Mouse (Mus musculus) midbrain, postnatal 0 days (tissue): ENCODE results near the gene Pkp3. TPM values are rescaled to one million over a fixed set of nuclear protein-coding genes. Genes with fewer than 3 reads are reported as not detected.
A peak's percentile ranks its signal among the peaks of the same experiment; 100 is the strongest.

ENCODE experiments used
- ATAC-seq: fragments of 200-750 bp; cut with Nextera tagmentation; 2 replicates; pipeline ENCODE4 v1.8.0; 2017; ENCODE audit warnings: moderate number of reproducible peaks, mild to moderate bottlenecking, moderate TSS enrichment, moderate library complexity; ENCODE audit not compliant: low FRiP score
- DNase-seq: peaks from one replicate; pipeline ENCODE4 v3.0.0-alpha.2; 2015; ENCODE audit warnings: low spot score
- H3K27ac ChIP-seq: fragments of 300-500 bp; sonication (generic); 2 replicates; pipeline ENCODE4 v1.5.1; 2014; ENCODE audit warnings: low read depth, mild to moderate bottlenecking, low read length, mixed read lengths
- H3K27me3 ChIP-seq: fragments of 300-500 bp; sonication (generic); 2 replicates; pipeline ENCODE4 v1.6.1; 2014; ENCODE audit warnings: low read length, control low read depth, mixed read lengths; ENCODE audit not compliant: insufficient read depth
- H3K36me3 ChIP-seq: fragments of 300-500 bp; sonication (generic); 2 replicates; pipeline ENCODE4 v1.6.1; 2014; ENCODE audit warnings: low read length, control low read depth, mixed read lengths; ENCODE audit not compliant: insufficient read depth
- H3K4me1 ChIP-seq: fragments of 300-500 bp; sonication (generic); 2 replicates; pipeline ENCODE4 v1.6.1; 2014; ENCODE audit warnings: mild to moderate bottlenecking, control low read depth, antibody characterized with exemption, low read length, mixed read lengths; ENCODE audit not compliant: insufficient read depth
- H3K4me2 ChIP-seq: fragments of 300-500 bp; sonication (generic); 2 replicates; pipeline ENCODE4 v1.6.1; 2014; ENCODE audit warnings: low read depth, mild to moderate bottlenecking, low read length, mixed read lengths; ENCODE audit not compliant: poor library complexity, severe bottlenecking
- H3K4me3 ChIP-seq: fragments of 300-500 bp; sonication (generic); 2 replicates; pipeline ENCODE4 v1.5.1; 2014; ENCODE audit warnings: low read depth, mild to moderate bottlenecking, low read length, moderate library complexity
- H3K9ac ChIP-seq: fragments of 300-500 bp; sonication (generic); replicated peaks from 2 replicates; pipeline ENCODE4 v1.6.1; 2014; ENCODE audit warnings: mild to moderate bottlenecking, low read length, moderate library complexity, mixed read lengths; ENCODE audit not compliant: poor library complexity, severe bottlenecking
- H3K9me3 ChIP-seq: fragments of 300-500 bp; sonication (generic); 2 replicates; pipeline ENCODE4 v1.6.1; 2016; ENCODE audit warnings: low read length, control low read depth
- CTCF ChIP-seq: IDR thresholded peaks from 2 replicates; pipeline ENCODE4 v1.5.1; 2016; ENCODE audit warnings: antibody characterized with exemption, mild to moderate bottlenecking
- WGBS: fragments of 180-500 bp; shearing (Covaris S2); extraction: QIAGEN DNeasy Blood & Tissue Kit; methylation state at CpG from one replicate; pipeline ENCODE4 v1.1.7; 2014; 5-methylcytosine and 5-hydroxymethylcytosine counted together
- polyA plus RNA-seq: library from polyadenylated mRNA; unstranded; fragments of >200 nt; fragmentation: Nextera tagmentation; extraction: Ambion mirVana; gene quantifications from 2 replicates; pipeline ENCODE4 v1.2.1, GENCODE M21; 2015
- total RNA-seq: library from RNA; depleted of rRNA; stranded (reverse); fragments of >200 nt; gene quantifications from 2 replicates; pipeline ENCODE4 v1.2.3, GENCODE M21; 2014

Gene Pkp3
- total and polyA plus RNA-seq, 2 experiments from 2014 or later: 0.49 TPM; not detected in 1

GRCm38 (mm10) chr7:141068351-141068750 lies 9.7 kb upstream of the Pkp3 start:
- Histone ChIP-seq H3K9ac (no peak overlapping the region), H3K4me2 (no peak overlapping the region), H3K4me1 (peaks cover 7% of the 10 kb centered on the region; the same call in 1 of the 2 replicates), H3K27me3 (no peaks in the 10 kb centered on the region), H3K9me3 (no peaks in the 10 kb centered on the region), H3K27ac (no peak overlapping the region), H3K4me3 (no peak overlapping the region), H3K36me3 (peaks cover 48% of the 10 kb centered on the region)
- no peak for TF ChIP-seq CTCF
- DNase-seq (no peak), ATAC-seq (no peak)
- 83% methylated on average over 19 of the region's 19 CpGs for WGBS

DNA sequence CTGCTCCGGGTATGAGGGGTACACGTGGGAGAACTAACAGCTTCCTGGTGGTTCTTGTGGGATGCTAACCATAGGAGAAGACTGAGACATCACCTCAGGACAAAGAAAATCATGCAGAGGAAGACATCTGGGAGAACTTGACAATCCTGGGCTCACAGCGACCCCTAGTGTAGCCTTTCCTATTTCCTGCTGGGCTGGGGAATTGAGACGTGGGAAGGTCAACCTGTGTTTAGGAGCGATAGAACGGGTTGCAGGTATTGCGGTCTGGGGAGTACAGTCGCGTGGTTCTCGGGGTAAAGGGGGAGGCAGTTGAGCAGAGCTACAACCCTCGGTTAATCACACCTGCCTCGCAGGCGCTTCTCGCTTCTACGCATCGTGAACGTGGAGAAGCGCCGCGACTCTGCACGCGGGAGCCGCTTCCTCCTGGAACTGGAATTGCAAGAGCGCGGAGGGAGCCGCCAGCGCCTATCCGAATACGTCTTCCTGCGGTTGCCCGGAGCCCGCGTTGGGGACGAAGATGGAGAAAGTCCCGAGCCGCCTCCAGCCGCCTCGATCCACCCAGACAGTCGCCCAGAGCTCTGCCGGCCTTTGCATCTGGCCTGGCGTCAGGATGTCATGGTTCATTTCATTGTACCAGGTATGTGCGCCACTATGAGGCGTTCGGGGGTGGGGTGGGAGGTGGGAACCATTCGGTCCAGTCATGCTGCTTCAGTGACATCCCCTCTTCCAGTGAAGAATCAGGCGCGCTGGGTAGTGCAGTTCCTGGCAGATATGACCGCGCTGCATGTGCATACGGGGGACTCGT lies 7.8 kb upstream of the Pkp3 start:
- peak overlapping the region; percentile 66 for H3K4me2 ChIP-seq
- H3K36me3 ChIP-seq: peaks cover 30% of the 10 kb centered on the region
- H3K4me3 ChIP-seq: peak overlapping the region; percentile 36
- peak overlapping the region; percentile 92 for H3K27ac ChIP-seq
- DNase-seq (peak; percentile 90), ATAC-seq (peak; percentile 74)
- WGBS: under 1% methylated on average over 51 of the region's 51 CpGs
- TF ChIP-seq CTCF: peak; percentile 91
- peaks cover 7% of the 10 kb centered on the region; the same call in 1 of the 2 replicates for H3K4me1 ChIP-seq
- H3K9me3 ChIP-seq: no peaks in the 10 kb centered on the region
- no peaks in the 10 kb centered on the region for H3K27me3 ChIP-seq
- peak overlapping the region; percentile 59 for H3K9ac ChIP-seq

GRCm38 (mm10) chr7:141072017-141072745 lies 5.8 kb upstream of the Pkp3 start:
- Histone ChIP-seq H3K9me3 (no peaks in the 10 kb centered on the region), H3K27ac (no peak overlapping the region), H3K36me3 (peaks cover 14% of the 10 kb centered on the region; the same call in 1 of the 2 replicates), H3K27me3 (no peaks in the 10 kb centered on the region), H3K4me3 (no peak overlapping the region), H3K4me2 (peak overlapping the region; percentile 9; the same call in 1 of the 2 replicates), H3K9ac (0 out of 2 replicates have a peak overlapping the region, but pooled peaks have one; percentile 8), H3K4me1 (peaks cover 7% of the 10 kb centered on the region; the same call in 1 of the 2 replicates)
- DNase-seq: no peak
- TF ChIP-seq CTCF: peak; percentile 67
- ATAC-seq: no peak
- WGBS: 40% methylated on average over 23 of the region's 23 CpGs

DNA sequence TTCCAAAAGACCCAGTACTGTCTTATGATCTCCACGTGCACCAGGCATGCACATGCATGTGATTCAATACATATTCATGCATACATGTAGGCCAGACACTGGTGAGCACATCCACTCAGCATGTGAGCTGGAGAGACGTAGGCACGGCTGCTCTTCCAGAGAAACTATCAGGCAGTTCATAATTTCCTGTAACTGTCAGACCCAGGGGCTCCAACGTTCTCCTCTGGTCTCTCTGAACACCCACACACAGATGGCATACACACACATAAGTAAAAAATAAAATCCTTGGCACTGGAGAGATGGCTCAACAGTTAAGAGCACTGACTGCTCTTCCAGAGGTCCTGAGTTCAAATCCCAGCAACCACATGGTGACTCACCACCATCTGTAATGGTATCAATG lies 4.2 kb upstream of the Pkp3 start:
- ATAC-seq (no peak), DNase-seq (no peak)
- no peak overlapping the region for H3K4me3 ChIP-seq
- TF ChIP-seq CTCF: no peak
- H3K27ac ChIP-seq: no peak overlapping the region
- no peaks in the 10 kb centered on the region for H3K36me3 ChIP-seq
- no peaks in the 10 kb centered on the region for H3K27me3 ChIP-seq
- H3K9ac ChIP-seq: no peak overlapping the region
- WGBS: 82% methylated on average over 4 of the region's 4 CpGs
- no peaks in the 10 kb centered on the region for H3K9me3 ChIP-seq
- H3K4me2 ChIP-seq: no peak overlapping the region
- H3K4me1 ChIP-seq: peaks cover 7% of the 10 kb centered on the region; the same call in 1 of the 2 replicates

DNA sequence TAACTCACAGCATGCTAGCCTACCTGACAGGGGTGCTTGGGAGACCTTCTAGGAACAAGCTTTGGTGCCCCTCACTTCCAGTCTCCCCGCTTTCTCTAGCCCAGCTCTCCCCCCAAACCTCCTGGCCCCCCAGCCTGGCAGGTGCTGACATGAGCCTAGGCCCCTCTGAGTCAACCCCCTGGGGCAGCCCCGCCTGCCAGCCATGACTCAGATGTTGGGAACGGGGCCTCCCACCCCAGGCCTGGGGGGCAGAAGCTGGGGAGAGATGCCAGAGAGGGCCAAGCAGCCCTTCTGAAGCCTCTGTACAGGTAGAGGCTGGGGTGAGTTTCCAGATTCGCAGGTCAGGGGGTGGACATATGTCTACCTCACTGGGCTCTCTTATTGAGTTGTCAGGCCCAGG lies 858 bp downstream of the Pkp3 start:
- no peak for TF ChIP-seq CTCF
- H3K4me2 ChIP-seq: no peak overlapping the region
- H3K27me3 ChIP-seq: no peaks in the 10 kb centered on the region
- no peaks in the 10 kb centered on the region for H3K4me1 ChIP-seq
- ATAC-seq (no peak), DNase-seq (no peak)
- no peaks in the 10 kb centered on the region for H3K9me3 ChIP-seq
- H3K9ac ChIP-seq: no peak overlapping the region
- H3K27ac ChIP-seq: no peak overlapping the region
- no peak overlapping the region for H3K4me3 ChIP-seq
- no peaks in the 10 kb centered on the region for H3K36me3 ChIP-seq
- 80% methylated on average over 4 of the region's 4 CpGs for WGBS
